Mouse (Mus musculus): Measurements from ENCODE around the gene Hpca. TPM values are rescaled to one million over a fixed set of nuclear protein-coding genes. Genes with fewer than 3 reads are reported as not detected.
A peak's percentile ranks its signal among the peaks of the same experiment; 100 is the strongest.

Hpca gene
- polyA plus RNA-seq, 1 experiment: 1,156 TPM

DNA sequence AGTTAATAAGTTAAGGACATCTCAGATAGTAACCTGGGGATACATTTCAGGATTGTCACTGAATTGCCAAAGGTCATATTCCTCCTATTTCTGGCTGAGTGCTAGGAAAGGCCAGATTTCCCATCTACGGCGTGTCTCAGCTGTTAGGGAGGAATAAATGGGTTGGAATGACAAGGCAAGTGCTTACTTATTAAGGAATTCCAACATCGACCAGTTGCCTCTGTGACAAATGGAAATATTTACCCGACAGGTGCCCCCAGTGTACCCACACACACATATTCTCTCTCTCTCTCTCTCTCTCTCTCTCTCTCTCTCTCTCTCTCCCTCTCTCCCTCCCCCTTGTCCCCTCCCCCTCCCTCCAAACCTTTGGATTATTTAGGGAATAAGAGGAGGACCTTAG is 24.1 kb upstream of the Hpca start:
- Histone ChIP-seq H3K4me1 (ENCODE audit: control insufficient read depth, insufficient read depth, low read length) (peaks cover 14% of the 10 kb centered on the region), H3K4me3 (ENCODE audit: insufficient read depth, low read length) (no peak overlapping the region), H3K27ac (ENCODE audit: insufficient read depth, low read length) (no peak overlapping the region)
- TF ChIP-seq CTCF (IDR thresholded peaks at IDR 0.05; ENCODE audit: extremely low read depth, insufficient read depth, low read length) (no peak), POLR2A (IDR thresholded peaks at IDR 0.05; ENCODE audit: extremely low read depth, insufficient read depth, low read length) (no peak)

GRCm38 (mm10) chr4:129145411-129145810 is 23.6 kb upstream of the Hpca start:
- H3K4me3 ChIP-seq (ENCODE audit: insufficient read depth, low read length): no peak overlapping the region
- H3K4me1 ChIP-seq (ENCODE audit: control insufficient read depth, insufficient read depth, low read length): peaks cover 14% of the 10 kb centered on the region
- TF ChIP-seq POLR2A (IDR thresholded peaks at IDR 0.05; ENCODE audit: extremely low read depth, insufficient read depth, low read length) (no peak), CTCF (IDR thresholded peaks at IDR 0.05; ENCODE audit: extremely low read depth, insufficient read depth, low read length) (no peak)
- peak overlapping the region; percentile 1; the same call in 1 of the 2 replicates for H3K27ac ChIP-seq (ENCODE audit: insufficient read depth, low read length)

- TF ChIP-seq CTCF (IDR thresholded peaks at IDR 0.05; ENCODE audit: extremely low read depth, insufficient read depth, low read length): no peak
These were observed 22.8 kb upstream of the Hpca start for GRCm38 (mm10) chr4:129144401-129145367.

DNA sequence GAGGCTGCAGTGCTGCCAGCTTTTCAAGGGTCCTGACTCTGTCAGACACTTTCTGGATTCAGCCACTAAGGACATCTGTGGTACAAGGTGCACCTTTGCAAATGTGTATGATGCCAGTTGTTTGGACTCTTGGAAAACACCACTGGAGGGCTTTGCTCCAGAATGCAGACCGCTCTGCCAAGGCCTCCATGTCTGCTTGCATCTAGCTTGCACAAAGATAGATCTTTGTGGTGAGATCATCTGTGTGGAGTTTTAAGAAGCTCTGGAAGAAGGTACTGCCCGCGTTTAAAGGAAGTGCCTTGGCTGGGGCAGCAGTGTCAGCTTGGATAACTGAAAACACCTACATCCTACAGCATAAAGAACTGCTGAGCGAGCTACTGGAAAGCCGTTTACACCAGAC is 21.7 kb upstream of the Hpca start:
- Histone ChIP-seq H3K4me1 (ENCODE audit: control insufficient read depth, insufficient read depth, low read length) (peaks cover 12% of the 10 kb centered on the region), H3K27ac (ENCODE audit: insufficient read depth, low read length) (no peak overlapping the region), H3K4me3 (ENCODE audit: insufficient read depth, low read length) (no peak overlapping the region)
- TF ChIP-seq POLR2A (IDR thresholded peaks at IDR 0.05; ENCODE audit: extremely low read depth, insufficient read depth, low read length) (no peak), CTCF (IDR thresholded peaks at IDR 0.05; ENCODE audit: extremely low read depth, insufficient read depth, low read length) (no peak)

More at GRCm38 (mm10) chr4:129144401-129145367, 22.8 kb upstream of the Hpca start:
- Histone ChIP-seq H3K27ac (ENCODE audit: insufficient read depth, low read length) (peak overlapping the region; percentile 25), H3K4me1 (ENCODE audit: control insufficient read depth, insufficient read depth, low read length) (peaks cover 14% of the 10 kb centered on the region), H3K4me3 (ENCODE audit: insufficient read depth, low read length) (no peak overlapping the region)

- no peak overlapping the region for H3K4me3 ChIP-seq (ENCODE audit: insufficient read depth, low read length)
- peaks cover 16% of the 10 kb centered on the region for H3K4me1 ChIP-seq (ENCODE audit: control insufficient read depth, insufficient read depth, low read length)
- TF ChIP-seq POLR2A (IDR thresholded peaks at IDR 0.05; ENCODE audit: extremely low read depth, insufficient read depth, low read length) (no peak), CTCF (IDR thresholded peaks at IDR 0.05; ENCODE audit: extremely low read depth, insufficient read depth, low read length) (no peak)
- no peak overlapping the region for H3K27ac ChIP-seq (ENCODE audit: insufficient read depth, low read length)
These were observed 20.7 kb upstream of the Hpca start for GRCm38 (mm10) chr4:129142439-129143045.

DNA sequence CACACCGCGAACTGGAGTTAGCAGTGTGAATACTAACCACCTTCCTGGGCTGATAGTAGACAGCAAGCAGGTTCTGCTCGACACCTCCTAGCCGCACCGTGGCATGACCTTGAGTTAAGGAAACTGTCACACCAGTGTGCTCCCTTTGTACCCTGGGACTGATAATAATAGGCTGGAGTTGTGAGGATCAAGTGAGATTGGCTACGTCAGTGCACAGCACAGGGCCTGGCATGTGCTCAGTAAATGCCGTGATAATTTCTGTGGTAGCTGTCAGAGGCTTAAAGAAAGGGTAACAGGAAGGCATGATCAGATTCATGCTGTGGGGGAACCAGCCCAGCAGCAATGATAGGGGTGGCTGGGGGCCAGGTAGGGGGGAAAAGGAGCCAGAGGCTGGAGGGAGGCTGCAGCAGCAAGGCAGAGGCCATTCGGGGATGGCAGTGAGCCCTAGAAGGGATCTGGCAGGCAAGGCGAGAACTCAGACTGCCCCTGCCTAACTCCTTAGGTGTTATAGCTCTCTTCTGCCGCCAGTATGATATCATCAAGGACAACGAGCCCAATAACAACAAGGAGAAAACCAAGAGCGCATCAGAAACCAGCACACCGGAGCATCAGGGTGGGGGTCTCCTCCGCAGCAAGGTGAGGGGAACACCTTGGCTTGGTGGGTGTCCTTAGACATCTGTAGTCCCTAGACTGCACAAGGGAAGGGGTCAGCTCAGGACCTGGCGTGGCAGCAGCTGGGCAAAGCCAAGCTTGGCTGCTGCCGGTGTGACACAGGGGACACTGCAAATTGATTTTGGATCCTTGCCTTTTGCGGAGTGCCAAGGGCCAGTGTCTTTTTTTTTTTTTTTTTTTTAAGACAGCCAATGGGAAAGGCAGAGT is 20.0 kb upstream of the Hpca start:
- H3K27ac ChIP-seq (ENCODE audit: insufficient read depth, low read length): peak overlapping the region; percentile 49
- H3K4me1 ChIP-seq (ENCODE audit: control insufficient read depth, insufficient read depth, low read length): peaks cover 16% of the 10 kb centered on the region
- no peak overlapping the region for H3K4me3 ChIP-seq (ENCODE audit: insufficient read depth, low read length)
- no peak for TF ChIP-seq CTCF (IDR thresholded peaks at IDR 0.05; ENCODE audit: extremely low read depth, insufficient read depth, low read length)

- Histone ChIP-seq H3K4me3 (ENCODE audit: insufficient read depth, low read length) (no peak overlapping the region), H3K27ac (ENCODE audit: insufficient read depth, low read length) (no peak overlapping the region)
These were observed 19.0 kb upstream of the Hpca start for GRCm38 (mm10) chr4:129140808-129141207.

GRCm38 (mm10) chr4:129139642-129140041 is 17.8 kb upstream of the Hpca start:
- no peak overlapping the region for H3K27ac ChIP-seq (ENCODE audit: insufficient read depth, low read length)
- H3K4me1 ChIP-seq (ENCODE audit: control insufficient read depth, insufficient read depth, low read length): peaks cover 13% of the 10 kb centered on the region
- TF ChIP-seq POLR2A (IDR thresholded peaks at IDR 0.05; ENCODE audit: extremely low read depth, insufficient read depth, low read length) (no peak), CTCF (IDR thresholded peaks at IDR 0.05; ENCODE audit: extremely low read depth, insufficient read depth, low read length) (no peak)
- H3K4me3 ChIP-seq (ENCODE audit: insufficient read depth, low read length): no peak overlapping the region

More at GRCm38 (mm10) chr4:129140808-129141207, 19.0 kb upstream of the Hpca start:
- TF ChIP-seq POLR2A (IDR thresholded peaks at IDR 0.05; ENCODE audit: extremely low read depth, insufficient read depth, low read length) (no peak), CTCF (IDR thresholded peaks at IDR 0.05; ENCODE audit: extremely low read depth, insufficient read depth, low read length) (no peak)
- peaks cover 15% of the 10 kb centered on the region for H3K4me1 ChIP-seq (ENCODE audit: control insufficient read depth, insufficient read depth, low read length)

All from cortical plate, adult 2 months (tissue).